Mouse (Mus musculus) heart, embryonic 12.5 days (tissue): Measurements from ENCODE around the gene BC030870. TPM values are rescaled to one million over a fixed set of nuclear protein-coding genes. Genes with fewer than 3 reads are reported as not detected.

Experiments
- ATAC-seq: fragments of 200-750 bp; cut with Nextera tagmentation; 2 replicates; pipeline ENCODE4 v1.8.0; 2017; ENCODE audit warnings: moderate TSS enrichment, moderate library complexity; ENCODE audit not compliant: insufficient number of reproducible peaks, low FRiP score
- H3K27ac ChIP-seq: fragments of 300-500 bp; sonication (generic); 2 replicates; pipeline ENCODE4 v1.5.1; 2016; ENCODE audit warnings: mild to moderate bottlenecking, moderate library complexity; ENCODE audit not compliant: poor library complexity, severe bottlenecking
- H3K27me3 ChIP-seq: fragments of 300-500 bp; sonication (generic); replicated peaks from 2 replicates; pipeline ENCODE4 v1.6.1; 2016; ENCODE audit warnings: mild to moderate bottlenecking, moderate library complexity
- H3K36me3 ChIP-seq: fragments of 300-500 bp; sonication (generic); 2 replicates; pipeline ENCODE4 v1.6.1; 2016; ENCODE audit warnings: mild to moderate bottlenecking, moderate library complexity
- H3K4me1 ChIP-seq: fragments of 300-500 bp; sonication (generic); replicated peaks from 2 replicates; pipeline ENCODE4 v1.6.1; 2016; ENCODE audit warnings: mild to moderate bottlenecking
- H3K4me2 ChIP-seq: fragments of 300-500 bp; sonication (generic); 2 replicates; pipeline ENCODE4 v1.6.1; 2016; ENCODE audit warnings: mild to moderate bottlenecking, moderate library complexity
- H3K4me3 ChIP-seq: fragments of 300-500 bp; sonication (generic); 2 replicates; pipeline ENCODE4 v1.5.1; 2016; ENCODE audit warnings: mild to moderate bottlenecking
- H3K9ac ChIP-seq: fragments of 300-500 bp; sonication (generic); 2 replicates; pipeline ENCODE4 v1.6.1; 2016; ENCODE audit warnings: mild to moderate bottlenecking, moderate library complexity
- H3K9me3 ChIP-seq: fragments of 300-500 bp; sonication (generic); replicated peaks from 2 replicates; pipeline ENCODE4 v1.6.1; 2016; ENCODE audit warnings: mild to moderate bottlenecking, moderate library complexity
- WGBS: fragments of 180-500 bp; shearing (Covaris S2); methylation state at CpG from one replicate; pipeline ENCODE4 v1.1.7; 2016; 5-methylcytosine and 5-hydroxymethylcytosine counted together
- polyA plus RNA-seq: library from polyadenylated mRNA; unstranded; fragments of >200 nt; fragmentation: Nextera tagmentation; extraction: Ambion mirVana; gene quantifications from 2 replicates; pipeline ENCODE4 v1.2.1, GENCODE M21; 2016

Gene BC030870
- polyA plus RNA-seq, 1 experiment from 2014 or later: not detected

- H3K9ac ChIP-seq: no peak within 1 kb of the TSS
- H3K27me3 ChIP-seq: no peaks in the 10 kb centered on the region
- peak within 1 kb of the TSS; percentile 38 for H3K4me2 ChIP-seq
- H3K27ac ChIP-seq: no peak within 1 kb of the TSS
- H3K4me1 ChIP-seq: no peaks in the 10 kb centered on the region
- H3K9me3 ChIP-seq: no peaks in the 10 kb centered on the region
- ATAC-seq: no peak
- no peaks in the 10 kb centered on the region for H3K36me3 ChIP-seq
- H3K4me3 ChIP-seq: no peak within 1 kb of the TSS
- 71% methylated on average over 2 of the region's 2 CpGs for WGBS
Measured at GRCm38 (mm10) chr8:65074733-65075132, 54.6 kb downstream of the BC030870 start, which contains the start of gene Gm10663. Gm10663 (plus strand) TSS chr8:65075033.

GRCm38 (mm10) chr8:65070996-65071395 lies 58.4 kb downstream of the BC030870 start:
- ATAC-seq: no peak
- H3K36me3 ChIP-seq: no peaks in the 10 kb centered on the region
- no peaks in the 10 kb centered on the region for H3K9me3 ChIP-seq
- H3K4me3 ChIP-seq: no peak overlapping the region
- 75% methylated on average over 4 of the region's 4 CpGs for WGBS
- no peaks in the 10 kb centered on the region for H3K27me3 ChIP-seq
- no peak overlapping the region for H3K27ac ChIP-seq
- no peaks in the 10 kb centered on the region for H3K4me1 ChIP-seq
- no peak overlapping the region for H3K4me2 ChIP-seq
- H3K9ac ChIP-seq: no peak overlapping the region

GRCm38 (mm10) chr8:65068473-65068819 lies 60.9 kb downstream of the BC030870 start:
- H3K27me3 ChIP-seq: no peaks in the 10 kb centered on the region
- H3K4me1 ChIP-seq: no peaks in the 10 kb centered on the region
- H3K4me2 ChIP-seq: no peak overlapping the region
- no peaks in the 10 kb centered on the region for H3K36me3 ChIP-seq
- no peak overlapping the region for H3K9ac ChIP-seq
- H3K9me3 ChIP-seq: no peaks in the 10 kb centered on the region
- no peak overlapping the region for H3K27ac ChIP-seq
- H3K4me3 ChIP-seq: no peak overlapping the region
- 95% methylated on average over 4 of the region's 4 CpGs for WGBS
- no peak for ATAC-seq

- Histone ChIP-seq H3K4me1 (no peaks in the 10 kb centered on the region), H3K27me3 (no peaks in the 10 kb centered on the region), H3K27ac (no peak overlapping the region), H3K9ac (no peak overlapping the region), H3K9me3 (no peaks in the 10 kb centered on the region), H3K36me3 (no peaks in the 10 kb centered on the region), H3K4me2 (no peak overlapping the region), H3K4me3 (no peak overlapping the region)
- no peak for ATAC-seq
- 48% methylated on average over 10 of the region's 10 CpGs for WGBS
Measured at GRCm38 (mm10) chr8:65067694-65068472, 61.5 kb downstream of the BC030870 start.

GRCm38 (mm10) chr8:65067031-65067430 lies 62.3 kb downstream of the BC030870 start:
- Histone ChIP-seq H3K27ac (no peak overlapping the region), H3K9ac (no peak overlapping the region), H3K9me3 (no peaks in the 10 kb centered on the region), H3K4me2 (no peak overlapping the region), H3K36me3 (no peaks in the 10 kb centered on the region), H3K4me3 (no peak overlapping the region), H3K27me3 (no peaks in the 10 kb centered on the region), H3K4me1 (no peaks in the 10 kb centered on the region)
- 91% methylated on average over 4 of the region's 4 CpGs for WGBS
- no peak for ATAC-seq

GRCm38 (mm10) chr8:65065622-65066021 lies 63.7 kb downstream of the BC030870 start:
- 93% methylated on average over 3 of the region's 3 CpGs for WGBS
- H3K27me3 ChIP-seq: no peaks in the 10 kb centered on the region
- H3K4me2 ChIP-seq: no peak overlapping the region
- no peaks in the 10 kb centered on the region for H3K9me3 ChIP-seq
- no peak overlapping the region for H3K9ac ChIP-seq
- H3K36me3 ChIP-seq: no peaks in the 10 kb centered on the region
- no peak for ATAC-seq
- H3K4me3 ChIP-seq: no peak overlapping the region
- no peaks in the 10 kb centered on the region for H3K4me1 ChIP-seq
- no peak overlapping the region for H3K27ac ChIP-seq

- Histone ChIP-seq H3K4me1 (no peaks in the 10 kb centered on the region), H3K9me3 (no peaks in the 10 kb centered on the region), H3K27ac (no peak overlapping the region), H3K27me3 (no peaks in the 10 kb centered on the region), H3K9ac (no peak overlapping the region), H3K4me2 (no peak overlapping the region), H3K36me3 (no peaks in the 10 kb centered on the region), H3K4me3 (no peak overlapping the region)
- no peak for ATAC-seq
- WGBS: 58% methylated on average over 2 of the region's 2 CpGs
Measured at GRCm38 (mm10) chr8:65064071-65064470, 65.3 kb downstream of the BC030870 start.

- WGBS: 81% methylated on average over 4 of the region's 4 CpGs
- no peak overlapping the region for H3K4me2 ChIP-seq
- no peak overlapping the region for H3K4me3 ChIP-seq
- H3K9ac ChIP-seq: no peak overlapping the region
- H3K9me3 ChIP-seq: no peaks in the 10 kb centered on the region
- no peak overlapping the region for H3K27ac ChIP-seq
- no peaks in the 10 kb centered on the region for H3K36me3 ChIP-seq
- H3K27me3 ChIP-seq: no peaks in the 10 kb centered on the region
- ATAC-seq: no peak
- H3K4me1 ChIP-seq: no peaks in the 10 kb centered on the region
Measured at GRCm38 (mm10) chr8:65062195-65062594, 67.2 kb downstream of the BC030870 start.

- Histone ChIP-seq H3K4me2 (no peak overlapping the region), H3K4me3 (no peak overlapping the region), H3K4me1 (no peaks in the 10 kb centered on the region), H3K9me3 (no peaks in the 10 kb centered on the region), H3K9ac (no peak overlapping the region), H3K27ac (no peak overlapping the region), H3K27me3 (no peaks in the 10 kb centered on the region), H3K36me3 (no peaks in the 10 kb centered on the region)
- WGBS: 74% methylated on average over 4 of the region's 4 CpGs
- no peak for ATAC-seq
Measured at GRCm38 (mm10) chr8:65056722-65057121, 72.6 kb downstream of the BC030870 start.

- H3K27me3 ChIP-seq: no peaks in the 10 kb centered on the region
- no peak overlapping the region for H3K9ac ChIP-seq
- no peak for ATAC-seq
- no peaks in the 10 kb centered on the region for H3K4me1 ChIP-seq
- no peak overlapping the region for H3K4me2 ChIP-seq
- WGBS: 75% methylated on average over 5 of the region's 5 CpGs
- H3K36me3 ChIP-seq: no peaks in the 10 kb centered on the region
- H3K27ac ChIP-seq: no peak overlapping the region
- no peak overlapping the region for H3K4me3 ChIP-seq
- no peaks in the 10 kb centered on the region for H3K9me3 ChIP-seq
Measured at GRCm38 (mm10) chr8:65053968-65054367, 75.4 kb downstream of the BC030870 start.

GRCm38 (mm10) chr8:65053554-65053953 lies 75.8 kb downstream of the BC030870 start:
- H3K9me3 ChIP-seq: no peaks in the 10 kb centered on the region
- H3K36me3 ChIP-seq: no peaks in the 10 kb centered on the region
- no peaks in the 10 kb centered on the region for H3K4me1 ChIP-seq
- H3K9ac ChIP-seq: no peak overlapping the region
- WGBS: 81% methylated on average over 3 of the region's 3 CpGs
- no peak overlapping the region for H3K4me2 ChIP-seq
- no peak for ATAC-seq
- no peak overlapping the region for H3K27ac ChIP-seq
- no peak overlapping the region for H3K4me3 ChIP-seq
- H3K27me3 ChIP-seq: no peaks in the 10 kb centered on the region

- Histone ChIP-seq H3K4me3 (no peak overlapping the region), H3K27me3 (no peaks in the 10 kb centered on the region), H3K27ac (no peak overlapping the region), H3K9ac (no peak overlapping the region), H3K4me1 (no peaks in the 10 kb centered on the region), H3K9me3 (no peaks in the 10 kb centered on the region), H3K36me3 (no peaks in the 10 kb centered on the region), H3K4me2 (no peak overlapping the region)
- ATAC-seq: no peak
- WGBS: 79% methylated on average over 4 of the region's 4 CpGs
Measured at GRCm38 (mm10) chr8:65047801-65048200, 81.6 kb downstream of the BC030870 start.
